Mouse (Mus musculus) E14TG2a.4 (cell line): Measurements from ENCODE around the gene Chrnb1.

ENCODE experiments used
- H3K27me3 ChIP-seq: 2 replicates; pipeline ENCODE4 v1.6.1; 2014; ENCODE audit warnings: low read length, control low read depth; ENCODE audit not compliant: insufficient read depth
- H3K36me3 ChIP-seq: 2 replicates; pipeline ENCODE4 v1.6.1; 2014; ENCODE audit warnings: low read length, control low read depth; ENCODE audit not compliant: insufficient read depth
- H3K4me1 ChIP-seq: replicated peaks from 2 replicates; pipeline ENCODE4 v1.6.1; 2014; ENCODE audit warnings: low read depth, low read length, control low read depth
- H3K4me3 ChIP-seq: replicated peaks from 2 replicates; pipeline ENCODE4 v1.5.1; 2014; ENCODE audit warnings: mild to moderate bottlenecking, low read length
- H3K9me3 ChIP-seq: 2 replicates; pipeline ENCODE4 v1.6.1; 2014; ENCODE audit warnings: low read length, control low read depth
- CTCF ChIP-seq: conservative IDR thresholded peaks from 2 replicates; pipeline ENCODE4 v1.5.1; 2014; ENCODE audit warnings: low read length
- NANOG ChIP-seq: IDR thresholded peaks from 2 replicates; pipeline ENCODE4 v1.6.1; 2014; ENCODE audit warnings: borderline replicate concordance, low read length, mixed read lengths
- POU5F1 ChIP-seq: IDR thresholded peaks from 2 replicates; pipeline ENCODE4 v1.6.1; 2014; ENCODE audit warnings: low read length, borderline replicate concordance

The Chrnb1 gene

DNA sequence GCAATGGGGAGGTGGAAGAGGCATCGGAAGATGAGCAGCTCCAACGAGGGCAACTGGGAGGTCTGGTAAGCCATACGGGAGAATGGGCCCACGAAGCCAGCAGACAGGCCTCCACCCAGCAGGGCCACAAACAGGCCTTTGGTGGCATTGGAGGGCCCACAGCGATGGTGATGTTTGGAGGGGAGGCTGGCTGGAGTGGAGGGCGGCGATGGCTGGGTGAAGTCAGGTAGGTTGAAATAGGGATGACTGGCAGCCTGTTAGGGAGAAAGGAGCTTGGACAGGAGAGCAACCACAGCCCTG, 34.9 kb downstream of the Chrnb1 start:
- Histone ChIP-seq H3K9me3 (no peaks in the 10 kb centered on the region), H3K36me3 (peaks cover 18% of the 10 kb centered on the region), H3K27me3 (peaks cover 3% of the 10 kb centered on the region; the same call in 1 of the 2 replicates), H3K4me3 (peak overlapping the region; percentile 88; the same call in 1 of the 2 replicates), H3K4me1 (peaks cover 59% of the 10 kb centered on the region)
- no peak for TF ChIP-seq CTCF
- no peak for TF ChIP-seq POU5F1
- TF ChIP-seq NANOG: no peak

DNA sequence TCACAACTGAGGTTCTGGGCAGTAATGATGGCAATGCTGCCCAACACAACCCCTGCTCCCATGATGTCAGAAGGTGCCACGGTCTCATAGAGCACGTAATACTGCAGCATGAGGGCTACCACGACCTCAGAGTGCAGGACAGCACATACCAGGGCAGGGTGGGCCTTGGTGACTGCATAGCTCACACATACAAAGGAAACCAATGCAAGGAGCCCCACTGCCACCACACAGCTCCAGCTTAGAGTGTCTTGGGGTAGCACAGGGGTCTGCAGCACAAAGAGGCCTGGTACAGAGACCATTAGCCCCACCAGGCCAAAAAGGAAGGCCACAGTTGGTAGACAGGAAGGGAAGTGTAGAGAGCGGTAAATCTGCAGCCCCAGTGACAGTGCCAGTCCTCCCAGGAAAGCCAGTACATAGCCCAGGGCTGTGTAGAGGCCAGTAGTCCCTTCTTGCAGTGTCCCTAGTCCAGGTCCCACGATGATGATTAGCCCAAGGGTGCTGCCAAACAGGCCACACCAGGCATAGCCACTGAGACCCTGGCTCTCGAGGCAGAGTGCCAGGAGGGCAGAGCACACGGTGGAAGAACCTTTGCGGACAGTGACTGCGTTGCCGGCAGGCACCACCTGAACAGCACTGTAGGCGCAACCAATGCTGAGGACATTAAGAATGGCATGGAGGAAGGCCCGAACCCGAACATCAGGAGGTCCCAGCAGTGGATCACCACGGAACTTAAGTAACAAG, 35.4 kb downstream of the Chrnb1 start:
- Histone ChIP-seq H3K4me1 (peaks cover 62% of the 10 kb centered on the region), H3K27me3 (peaks cover under 1% of the 10 kb centered on the region; the same call in 1 of the 2 replicates), H3K4me3 (peak overlapping the region; percentile 88), H3K9me3 (no peaks in the 10 kb centered on the region), H3K36me3 (peaks cover 24% of the 10 kb centered on the region)
- TF ChIP-seq NANOG (no peak), CTCF (no peak), POU5F1 (no peak)

DNA sequence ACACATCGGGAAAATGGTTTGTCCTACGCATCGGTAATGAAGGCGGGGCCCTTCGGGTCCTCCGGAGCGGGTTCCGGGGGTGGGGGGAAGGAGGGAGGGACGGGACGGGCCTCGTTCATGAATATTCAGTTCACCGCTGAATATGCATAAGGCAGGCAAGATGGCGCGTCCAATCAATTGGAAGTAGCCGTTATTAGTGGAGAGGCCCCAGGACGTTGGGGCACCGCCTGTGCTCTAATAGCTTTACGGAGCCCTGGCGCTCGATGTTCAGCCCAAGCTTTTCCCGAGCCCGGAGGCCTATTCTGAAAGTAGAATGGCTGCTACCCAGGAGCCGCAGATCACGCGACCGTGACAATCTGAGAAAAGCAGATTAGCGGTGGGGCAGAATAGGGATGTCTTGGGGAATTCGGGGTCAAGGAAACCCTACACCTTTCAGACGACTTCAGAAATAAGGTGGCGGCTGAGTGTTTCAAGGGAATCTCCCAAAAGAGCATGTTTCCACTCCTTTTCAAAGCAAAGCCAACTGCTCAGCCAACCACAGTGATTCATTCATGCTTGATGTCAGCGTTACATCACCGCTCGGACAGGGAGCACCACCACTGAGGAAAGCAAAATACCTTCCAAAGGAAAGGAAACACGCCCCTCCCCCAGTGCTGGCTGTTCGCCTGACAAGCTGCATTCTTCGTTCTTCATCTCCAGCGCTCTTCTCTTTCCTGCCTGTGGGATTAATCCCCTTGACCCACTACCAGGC, 36.6 kb downstream of the Chrnb1 start:
- no peak for TF ChIP-seq CTCF
- TF ChIP-seq POU5F1: peak; percentile 64; the same call in 1 of the 2 replicates
- no peak for TF ChIP-seq NANOG
- Histone ChIP-seq H3K36me3 (peaks cover 27% of the 10 kb centered on the region), H3K27me3 (no peaks in the 10 kb centered on the region), H3K9me3 (no peaks in the 10 kb centered on the region), H3K4me3 (peak overlapping the region; percentile 88), H3K4me1 (peaks cover 61% of the 10 kb centered on the region)

DNA sequence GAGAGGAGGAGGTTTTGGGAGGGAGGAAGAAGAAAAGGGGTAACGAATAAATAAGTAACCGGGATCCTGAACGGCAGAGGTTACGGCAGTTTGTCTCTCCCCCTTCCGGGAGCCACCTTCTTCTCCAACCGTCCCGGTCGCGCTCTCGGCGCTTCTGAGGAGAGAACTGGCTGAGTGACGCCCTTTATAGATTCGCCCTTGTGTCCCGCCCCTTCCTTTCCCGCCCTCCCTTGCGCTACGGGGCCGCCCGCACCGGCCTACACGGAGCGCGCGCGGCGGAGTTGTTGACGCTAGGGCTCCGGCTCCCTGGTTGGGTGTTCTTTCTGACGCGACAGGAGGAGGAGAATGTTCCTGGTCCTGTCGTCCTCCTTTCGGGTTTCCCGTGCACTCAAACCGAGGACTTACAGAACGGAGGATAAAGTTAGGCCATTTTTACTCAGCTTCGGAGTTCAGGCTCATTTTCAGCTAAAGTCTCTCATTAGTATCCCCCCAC, 37.2 kb downstream of the Chrnb1 start, which contains the start of gene Polr2a:
Gene Polr2a, minus strand, starts transcription at position 160 of the 493 bp plus-strand sequence.
- H3K4me1 ChIP-seq: peaks cover 66% of the 10 kb centered on the region
- TF ChIP-seq CTCF (no peak), NANOG (no peak), POU5F1 (no peak)
- H3K27me3 ChIP-seq: no peaks in the 10 kb centered on the region
- H3K9me3 ChIP-seq: no peaks in the 10 kb centered on the region
- peak within 1 kb of the TSS; percentile 88 for H3K4me3 ChIP-seq
- H3K36me3 ChIP-seq: peaks cover 30% of the 10 kb centered on the region

DNA sequence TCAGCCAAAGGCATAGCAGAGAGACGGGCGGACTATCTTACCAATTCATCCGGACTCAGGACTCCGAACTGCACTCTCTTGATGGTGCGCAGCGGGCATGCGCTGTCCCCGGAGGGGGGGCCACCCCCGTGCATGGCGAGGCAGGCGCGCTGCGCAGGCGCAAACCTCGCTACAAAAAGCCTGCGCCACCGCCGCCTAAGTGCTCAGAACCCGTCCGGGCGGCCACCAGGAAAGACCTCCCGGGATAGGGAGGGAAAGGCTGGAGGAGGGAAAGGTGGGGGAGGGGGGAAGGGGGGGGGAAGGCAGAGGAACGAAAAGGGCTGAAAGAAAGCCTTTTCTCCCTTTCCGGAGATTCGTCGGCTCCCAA, 37.7 kb downstream of the Chrnb1 start:
- H3K27me3 ChIP-seq: no peaks in the 10 kb centered on the region
- no peaks in the 10 kb centered on the region for H3K9me3 ChIP-seq
- no peak for TF ChIP-seq NANOG
- TF ChIP-seq POU5F1: no peak
- TF ChIP-seq CTCF: no peak
- peaks cover 33% of the 10 kb centered on the region for H3K36me3 ChIP-seq
- peak overlapping the region; percentile 88 for H3K4me3 ChIP-seq
- H3K4me1 ChIP-seq: peaks cover 70% of the 10 kb centered on the region

DNA sequence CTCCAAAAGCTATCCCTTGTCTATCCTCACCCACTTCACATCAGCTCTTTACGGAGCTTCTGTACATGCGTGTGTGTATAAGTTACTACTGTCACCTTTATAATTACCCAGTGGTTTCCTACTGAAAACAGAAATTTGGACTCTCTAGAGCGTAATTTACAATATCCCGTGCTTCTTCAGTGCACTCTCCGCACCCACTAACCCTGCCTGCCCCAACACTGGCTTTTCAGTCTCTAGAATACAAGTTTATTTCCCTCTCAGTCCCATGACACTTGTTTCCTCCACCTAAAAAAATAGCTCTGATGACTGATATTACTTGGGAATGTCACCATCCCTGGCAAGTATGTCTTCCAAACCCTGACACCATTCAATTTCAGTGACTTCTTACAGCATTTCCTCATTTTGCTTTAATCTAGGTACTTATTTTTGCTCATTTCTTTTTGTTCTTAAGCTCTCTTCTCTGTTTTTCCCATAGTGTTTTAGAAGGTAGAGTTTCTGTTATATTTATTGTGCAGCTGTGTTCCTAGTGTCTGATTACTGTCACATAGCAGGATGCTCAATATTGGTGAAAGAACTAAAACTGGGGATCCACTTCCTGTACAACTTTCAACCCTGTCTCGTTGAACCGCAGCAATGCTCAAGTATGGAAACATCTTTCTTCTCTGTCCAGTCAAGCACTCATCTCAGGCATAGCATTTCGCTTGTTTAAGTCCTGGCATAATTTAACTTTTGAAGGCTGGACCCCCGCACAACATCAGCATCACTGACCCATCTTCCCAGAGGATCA, 38.2 kb downstream of the Chrnb1 start:
- peak overlapping the region; percentile 88 for H3K4me3 ChIP-seq
- H3K4me1 ChIP-seq: peaks cover 76% of the 10 kb centered on the region
- no peaks in the 10 kb centered on the region for H3K9me3 ChIP-seq
- H3K36me3 ChIP-seq: peaks cover 39% of the 10 kb centered on the region
- H3K27me3 ChIP-seq: no peaks in the 10 kb centered on the region
- TF ChIP-seq NANOG (no peak), POU5F1 (no peak), CTCF (no peak)

DNA sequence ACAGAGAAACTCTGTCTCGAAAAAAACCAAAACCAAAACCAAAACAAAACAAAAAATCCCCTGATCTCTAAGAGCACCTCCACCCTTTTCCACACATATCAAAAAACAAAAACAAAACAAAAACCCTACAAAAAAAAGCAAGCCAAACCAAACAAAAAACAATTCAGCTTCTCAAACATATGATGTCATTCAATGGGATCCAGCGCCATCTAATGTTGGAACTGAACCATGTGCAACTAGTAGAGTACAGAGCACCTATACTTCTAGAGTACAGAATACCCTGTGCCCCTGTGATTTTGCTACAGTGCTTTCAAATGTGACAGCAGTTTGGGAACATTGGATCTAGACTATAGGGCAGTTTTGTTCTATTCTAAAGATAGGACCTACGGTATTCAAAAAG, 41.0 kb downstream of the Chrnb1 start:
- Histone ChIP-seq H3K36me3 (peaks cover 62% of the 10 kb centered on the region), H3K4me3 (peak overlapping the region; percentile 35; the same call in 1 of the 2 replicates), H3K4me1 (peaks cover 71% of the 10 kb centered on the region), H3K27me3 (no peaks in the 10 kb centered on the region), H3K9me3 (no peaks in the 10 kb centered on the region)
- TF ChIP-seq POU5F1 (no peak), NANOG (no peak), CTCF (peak; percentile 32)

DNA sequence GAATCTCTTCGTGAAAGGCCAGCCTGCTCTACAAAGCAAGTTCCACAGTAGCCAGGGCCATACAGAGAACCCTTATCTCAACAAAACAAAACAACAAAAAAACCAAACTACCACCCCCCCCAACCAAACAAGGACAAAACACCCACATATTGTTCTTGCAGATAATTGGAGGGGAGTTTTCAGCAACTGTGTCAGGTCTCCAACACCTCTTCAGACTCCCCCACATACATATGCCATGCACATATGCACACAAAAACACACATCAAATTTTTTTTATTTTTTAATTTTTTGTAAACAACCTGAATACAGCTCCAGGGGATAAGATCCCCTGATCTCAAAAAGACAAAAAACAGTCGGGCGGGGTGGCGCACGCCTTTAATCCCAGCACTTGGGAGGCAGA, 41.5 kb downstream of the Chrnb1 start:
- H3K27me3 ChIP-seq: no peaks in the 10 kb centered on the region
- no peak for TF ChIP-seq CTCF
- no peak for TF ChIP-seq POU5F1
- no peak for TF ChIP-seq NANOG

More for the DNA sequence above, 41.5 kb downstream of the Chrnb1 start:
- Histone ChIP-seq H3K4me3 (no peak overlapping the region), H3K9me3 (no peaks in the 10 kb centered on the region), H3K4me1 (peaks cover 71% of the 10 kb centered on the region), H3K36me3 (peaks cover 67% of the 10 kb centered on the region)
